Mouse (Mus musculus) embryonic fibroblast, embryonic 13.5 days (primary cell): ENCODE data around the gene Gtdc1.

ENCODE experiments used
- CTCF ChIP-seq: IDR thresholded peaks from 2 replicates; pipeline ENCODE4 v1.5.1; 2011; ENCODE audit warnings: mild to moderate bottlenecking, control low read depth, low read length, moderate library complexity, borderline replicate concordance; ENCODE audit not compliant: insufficient read depth
- POLR2A ChIP-seq: IDR thresholded peaks from 2 replicates; pipeline ENCODE4 v1.6.1; 2011; ENCODE audit warnings: low read depth, mild to moderate bottlenecking, control low read depth, low read length, moderate library complexity

DNA sequence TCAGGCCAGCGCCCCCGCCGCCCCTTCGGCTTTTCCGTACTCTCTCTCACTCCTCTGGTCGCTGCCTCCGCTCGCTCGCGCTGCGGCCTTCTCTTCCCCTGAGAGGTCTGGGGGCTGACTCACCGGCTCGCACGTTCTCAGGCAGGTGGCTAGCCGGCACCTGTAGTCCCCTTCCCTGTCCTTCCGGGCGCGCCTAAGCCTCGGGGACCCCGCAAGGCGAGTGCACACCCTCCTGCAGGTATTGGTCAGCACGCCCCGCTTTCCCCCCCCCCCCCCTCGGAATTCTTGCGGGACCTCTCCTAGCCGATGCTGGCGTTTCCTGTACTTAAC is at the start of gene Gtdc1:
- TF ChIP-seq POLR2A (no peak; the same call in 1 of the 2 replicates), CTCF (no peak)
